Mouse (Mus musculus): ENCODE data around the gene Nln.

DNA sequence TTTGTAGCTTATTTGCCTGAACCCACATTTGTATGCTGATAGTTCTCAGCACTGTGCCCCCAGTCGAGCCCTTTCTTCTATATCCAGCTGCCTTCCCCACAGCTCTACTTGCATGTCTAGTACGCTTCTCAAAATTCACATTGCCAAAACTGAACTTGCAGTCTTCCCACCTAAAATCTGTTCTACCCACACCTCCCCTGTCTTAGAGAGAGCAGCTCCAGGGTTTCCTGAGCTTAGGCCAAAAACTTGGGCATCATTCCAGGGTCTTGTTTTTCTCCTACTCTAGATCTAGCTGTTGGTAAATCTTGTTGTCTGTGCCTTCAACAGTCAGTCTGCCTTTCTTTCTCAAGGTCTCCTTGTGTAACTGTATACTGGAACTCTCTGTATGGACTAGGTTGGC is 5.4 kb upstream of the Nln start:
- TF ChIP-seq POLR2A (IDR thresholded peaks at IDR 0.05; ENCODE audit: low read depth, low read length) (no peak), CTCF (IDR thresholded peaks at IDR 0.05; ENCODE audit: extremely low read depth, insufficient read length, insufficient replicate concordance, low read depth, low read length) (no peak)
